Mouse (Mus musculus) heart, adult 2 months (tissue): ENCODE data around the gene Maz.

Experiments
- CTCF ChIP-seq: fragments of 200-600 bp; IDR thresholded peaks from 2 replicates; pipeline ENCODE4 v1.8.1; 2022; ENCODE audit warnings: antibody characterized with exemption, mild to moderate bottlenecking, moderate library complexity
- EP300 ChIP-seq: fragments of 200-500 bp; IDR thresholded peaks from 2 replicates; pipeline ENCODE4 v1.6.1; 2011; ENCODE audit warnings: low read depth, low read length, control low read depth; ENCODE audit not compliant: insufficient read depth
- POLR2A ChIP-seq: fragments of 200-500 bp; IDR thresholded peaks from 2 replicates; pipeline ENCODE4 v1.6.1; 2011; ENCODE audit warnings: mild to moderate bottlenecking, low read depth, low read length, control low read depth; ENCODE audit not compliant: insufficient read depth

- TF ChIP-seq CTCF (no peak), POLR2A (no peak), EP300 (no peak)
Measured at GRCm38 (mm10) chr7:127019306-127019960, 7.4 kb downstream of the Maz start.
